ENCODE assay signal across 16 mouse cellular contexts in the genomic region with DNA sequence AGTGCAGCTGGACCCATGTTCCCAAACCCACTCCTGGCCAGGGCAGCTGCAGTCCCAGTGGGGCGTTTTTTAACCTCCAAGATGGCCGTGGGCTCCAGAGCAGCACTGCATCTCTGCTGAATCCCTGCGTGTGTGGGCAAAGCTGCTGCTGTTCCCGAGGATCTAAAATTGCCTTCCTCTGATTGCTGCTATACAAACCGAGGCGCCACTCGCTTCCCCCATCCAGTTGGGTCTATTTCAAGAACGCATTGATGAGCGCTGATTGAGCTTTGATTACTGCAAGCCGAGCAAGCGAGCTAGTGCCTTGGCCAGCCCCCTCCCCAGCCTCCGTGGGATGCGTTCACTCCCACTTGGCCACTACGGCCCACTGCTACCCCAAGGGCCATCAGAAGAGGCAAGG. TPM values are rescaled to one million over a fixed set of nuclear protein-coding genes. Genes with fewer than 3 reads are reported as not detected.
DNase-seq lines count a peak whose midpoint lies in the region; ATAC-seq lines count a peak whose summit lies in the region.
"Had no signal": no experiment of that assay in that cellular context is flagged by ENCODE, and none has a peak within 500 bp of the region (broad histone marks: within the 10 kb centered on the region; RNA-seq: fewer than 3 reads in every experiment).

No protein-coding gene starts in this region.

- 69% methylated on average over 14 of the region's 14 CpGs for WGBS in forebrain, embryonic 14.5 days

- H3K27me3 ChIP-seq in forebrain, embryonic 14.5 days (replicated peaks; ENCODE audit: control insufficient read depth, insufficient read depth, low read length), result no peaks in the 10 kb centered on the region

- DNase-seq in forebrain, embryonic 14.5 days (ENCODE audit: low spot score), result peak; percentile 59
- peak; percentile 50 to 66 for DNase-seq in frontal cortex, adult 2 months (ENCODE audit: extremely low spot score in 1 of 2, low spot score in 1 of 2)
- peak; percentile 34 to 38 for DNase-seq in layer of hippocampus, postnatal 36 days
- DNase-seq in right cerebral cortex, postnatal 10 days (ENCODE audit: low spot score in 2 of 2), result peak; percentile 73 to 85
- no peak for DNase-seq in ovary, postnatal 36 days (ENCODE audit: low spot score)
- no peak for DNase-seq in MN1 (ENCODE audit: low spot score)
- DNase-seq in kidney, postnatal 25 days, result no peak
- DNase-seq: cerebellum, postnatal 25 days; heart, adult 18-20 months; heart, postnatal 14 days; kidney, postnatal 14 days; liver; lung, embryonic 14.5 days had no signal

- no peak overlapping the region for H3K9ac ChIP-seq in forebrain, embryonic 14.5 days (ENCODE audit: low read length)
- H3K9ac ChIP-seq: lung, embryonic 14.5 days had no signal

- peaks cover 3% of the 10 kb centered on the region for H3K4me1 ChIP-seq in forebrain, embryonic 14.5 days (ENCODE audit: control insufficient read depth, insufficient read depth, low read length)

- H3K27ac ChIP-seq in forebrain, embryonic 14.5 days (ENCODE audit: low read depth, low read length), result peak overlapping the region; percentile 71

- no peak overlapping the region for H3K4me2 ChIP-seq in forebrain, embryonic 14.5 days (ENCODE audit: low read length)
- H3K4me2 ChIP-seq: lung, embryonic 14.5 days had no signal

- H3K9me3 ChIP-seq in forebrain, embryonic 14.5 days (replicated peaks; ENCODE audit: control insufficient read depth, low read length), result no peaks in the 10 kb centered on the region
- H3K9me3 ChIP-seq: megakaryocyte, embryonic 14.5 days had no signal

- H3K36me3 ChIP-seq in forebrain, embryonic 14.5 days (ENCODE audit: control insufficient read depth, insufficient read depth, low read length), result no peaks in the 10 kb centered on the region

- ATAC-seq in forebrain, embryonic 14.5 days, result peak; percentile 33; the same call in 1 of the 2 replicates
- ATAC-seq: inflammation-experienced regulatory T-cells, adult 6 months had no signal

- no peak overlapping the region for H3K4me3 ChIP-seq in forebrain, embryonic 14.5 days (ENCODE audit: low read depth, low read length)
- H3K4me3 ChIP-seq: megakaryocyte, embryonic 14.5 days; myocyte had no signal

RNA-seq across cellular contexts. Expression of a gene that starts 27.5 kb away (rescaled TPM):
- polyA plus RNA-seq in forebrain, embryonic 14.5 days (2014; fragmentation: Nextera tagmentation; extraction: Ambion mirVana), result 74.0 and 95.1 TPM in 2 replicates
- polyA plus RNA-seq in frontal cortex, adult 2 months (2012; rRNA removed), result 446 and 459 TPM in 2 replicates
- total RNA-seq in layer of hippocampus, postnatal 36 days (2021), result 100 to 1,000 TPM; 279 to 280 TPM
- polyA plus RNA-seq: lung, embryonic 14.5 days; myocyte had no signal

Comparison
In these comparisons a context has a peak if more than half of its experiments do, and no peak if none do; other contexts are left out.
1. DNase-seq: peak in forebrain, embryonic 14.5 days (single experiment), frontal cortex, adult 2 months (2 of 2), layer of hippocampus, postnatal 36 days (2 of 2) and right cerebral cortex, postnatal 10 days (2 of 2); none in ovary, postnatal 36 days (single experiment), MN1 (single experiment) and kidney, postnatal 25 days (0 of 2).